Mouse (Mus musculus): ENCODE results near the gene Olfr52. TPM values are rescaled to one million over a fixed set of nuclear protein-coding genes. Genes with fewer than 3 reads are reported as not detected.

Gene Olfr52
- polyA plus RNA-seq, 1 experiment from 2014 or later: not detected

Other genes starting within 250 kb of the Olfr52 start
- not detected in 2 replicates for gene Olfr1028, start 235.2 kb downstream of the Olfr52 start, polyA plus RNA-seq (2015; fragmentation: Nextera tagmentation; extraction: Ambion mirVana)
- not detected in 2 replicates for gene Olfr1029, start 211.8 kb downstream of the Olfr52 start, polyA plus RNA-seq (2015; fragmentation: Nextera tagmentation; extraction: Ambion mirVana)
- gene Olfr1030, start 206.4 kb downstream of the Olfr52 start, polyA plus RNA-seq (2015; fragmentation: Nextera tagmentation; extraction: Ambion mirVana): not detected in 2 replicates
- not detected in 2 replicates for gene Olfr1031, start 195.4 kb downstream of the Olfr52 start, polyA plus RNA-seq (2015; fragmentation: Nextera tagmentation; extraction: Ambion mirVana)
- not detected in 2 replicates for gene Olfr1032, start 180.1 kb downstream of the Olfr52 start, polyA plus RNA-seq (2015; fragmentation: Nextera tagmentation; extraction: Ambion mirVana)
- gene Olfr1033, start 165.1 kb downstream of the Olfr52 start, polyA plus RNA-seq (2015; fragmentation: Nextera tagmentation; extraction: Ambion mirVana): not detected in 2 replicates
- not detected in 2 replicates for gene Olfr1034, start 139.8 kb downstream of the Olfr52 start, polyA plus RNA-seq (2015; fragmentation: Nextera tagmentation; extraction: Ambion mirVana)
- gene Olfr1036, start 111.7 kb downstream of the Olfr52 start, polyA plus RNA-seq (2015; fragmentation: Nextera tagmentation; extraction: Ambion mirVana): not detected in 2 replicates
- gene Olfr1037, start 98.3 kb downstream of the Olfr52 start, polyA plus RNA-seq (2015; fragmentation: Nextera tagmentation; extraction: Ambion mirVana): not detected in 2 replicates
- not detected in 2 replicates for gene Olfr1039, start 49.8 kb downstream of the Olfr52 start, polyA plus RNA-seq (2015; fragmentation: Nextera tagmentation; extraction: Ambion mirVana)
- gene Olfr1040, start 39.0 kb downstream of the Olfr52 start, polyA plus RNA-seq (2015; fragmentation: Nextera tagmentation; extraction: Ambion mirVana): not detected in 2 replicates
- gene Olfr1042, start 23.8 kb downstream of the Olfr52 start, polyA plus RNA-seq (2015; fragmentation: Nextera tagmentation; extraction: Ambion mirVana): not detected in 2 replicates
- not detected in 2 replicates for gene Olfr1043, start 18.2 kb downstream of the Olfr52 start, polyA plus RNA-seq (2015; fragmentation: Nextera tagmentation; extraction: Ambion mirVana)
- gene Olfr1044, start 7.9 kb downstream of the Olfr52 start, polyA plus RNA-seq (2015; fragmentation: Nextera tagmentation; extraction: Ambion mirVana): not detected in 2 replicates
- gene Olfr1045, start 17.3 kb upstream of the Olfr52 start, polyA plus RNA-seq (2015; fragmentation: Nextera tagmentation; extraction: Ambion mirVana): not detected in 2 replicates
- gene Olfr1046, start 33.6 kb upstream of the Olfr52 start, polyA plus RNA-seq (2015; fragmentation: Nextera tagmentation; extraction: Ambion mirVana): not detected in 2 replicates
- not detected in 2 replicates for gene Olfr1047, start 45.7 kb upstream of the Olfr52 start, polyA plus RNA-seq (2015; fragmentation: Nextera tagmentation; extraction: Ambion mirVana)
- not detected in 2 replicates for gene Olfr1048, start 54.6 kb upstream of the Olfr52 start, polyA plus RNA-seq (2015; fragmentation: Nextera tagmentation; extraction: Ambion mirVana)
- not detected in 2 replicates for gene Olfr1049, start 72.6 kb upstream of the Olfr52 start, polyA plus RNA-seq (2015; fragmentation: Nextera tagmentation; extraction: Ambion mirVana)
- not detected in 2 replicates for gene Olfr1051, start 93.4 kb upstream of the Olfr52 start, polyA plus RNA-seq (2015; fragmentation: Nextera tagmentation; extraction: Ambion mirVana)
- not detected in 2 replicates for gene Olfr1052, start 106.8 kb upstream of the Olfr52 start, polyA plus RNA-seq (2015; fragmentation: Nextera tagmentation; extraction: Ambion mirVana)
- not detected in 2 replicates for gene Olfr1053, start 129.6 kb upstream of the Olfr52 start, polyA plus RNA-seq (2015; fragmentation: Nextera tagmentation; extraction: Ambion mirVana)
- gene Olfr1054, start 149.8 kb upstream of the Olfr52 start, polyA plus RNA-seq (2015; fragmentation: Nextera tagmentation; extraction: Ambion mirVana): not detected in 2 replicates
- gene Olfr1055, start 164.6 kb upstream of the Olfr52 start, polyA plus RNA-seq (2015; fragmentation: Nextera tagmentation; extraction: Ambion mirVana): not detected in 2 replicates
- not detected in 2 replicates for gene Olfr1056, start 176.8 kb upstream of the Olfr52 start, polyA plus RNA-seq (2015; fragmentation: Nextera tagmentation; extraction: Ambion mirVana)
- gene Olfr1057, start 192.7 kb upstream of the Olfr52 start, polyA plus RNA-seq (2015; fragmentation: Nextera tagmentation; extraction: Ambion mirVana): not detected in 2 replicates
- gene Olfr1058, start 202.9 kb upstream of the Olfr52 start, polyA plus RNA-seq (2015; fragmentation: Nextera tagmentation; extraction: Ambion mirVana): not detected in 2 replicates
- gene Olfr1061, start 228.4 kb upstream of the Olfr52 start, polyA plus RNA-seq (2015; fragmentation: Nextera tagmentation; extraction: Ambion mirVana): not detected in 2 replicates
- gene Olfr1062, start 241.1 kb upstream of the Olfr52 start, polyA plus RNA-seq (2015; fragmentation: Nextera tagmentation; extraction: Ambion mirVana): not detected in 2 replicates